Mouse (Mus musculus) right cerebral cortex, postnatal 25 days (tissue): ENCODE data around the gene Gm8082.
"Not testable (repeated sequence)": the region's sequence is repeated elsewhere in the genome, so short reads cannot be mapped to it uniquely, and the experiment has no call there.

Source experiments
- DNase-seq: peaks from one replicate; pipeline ENCODE4 v3.0.0; 2022

Gm8082 gene

GRCm38 (mm10) chr14:42993524-42993923 is at the start of gene Gm8082:
Gm8082 (minus strand) TSS chr14:42993624.
- not testable (repeated sequence) for DNase-seq

DNA sequence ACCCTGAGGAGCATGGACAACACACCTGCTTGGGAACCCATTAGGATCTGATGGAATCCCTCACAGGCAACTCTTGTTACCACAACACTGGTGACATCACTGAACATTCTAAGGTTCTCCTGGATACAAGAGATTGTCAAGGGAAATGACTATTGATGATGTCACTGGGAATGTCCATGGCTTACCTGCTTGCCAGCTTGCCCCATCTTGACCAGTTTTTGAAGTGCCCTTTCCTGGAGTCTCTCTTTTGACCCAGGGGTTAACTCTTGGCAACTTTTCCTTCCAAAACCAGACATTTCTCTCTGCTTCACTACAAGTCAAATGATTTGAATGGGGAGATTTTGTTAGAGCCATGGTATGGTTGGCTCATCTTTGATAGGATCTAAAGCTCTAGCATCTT is 22.1 kb upstream of the Gm8082 start, which contains the start of gene Gm10376:
Gene Gm10376, minus strand, starts transcription at position 101 of the 400 bp plus-strand sequence.
- DNase-seq, result not testable (repeated sequence)
